Mouse (Mus musculus): Measurements from ENCODE around the gene Cttn. TPM values are rescaled to one million over a fixed set of nuclear protein-coding genes. Genes with fewer than 3 reads are reported as not detected.

The Cttn gene
- total and polyA plus RNA-seq, 3 experiments: 130 to 283 (median 240) TPM

DNA sequence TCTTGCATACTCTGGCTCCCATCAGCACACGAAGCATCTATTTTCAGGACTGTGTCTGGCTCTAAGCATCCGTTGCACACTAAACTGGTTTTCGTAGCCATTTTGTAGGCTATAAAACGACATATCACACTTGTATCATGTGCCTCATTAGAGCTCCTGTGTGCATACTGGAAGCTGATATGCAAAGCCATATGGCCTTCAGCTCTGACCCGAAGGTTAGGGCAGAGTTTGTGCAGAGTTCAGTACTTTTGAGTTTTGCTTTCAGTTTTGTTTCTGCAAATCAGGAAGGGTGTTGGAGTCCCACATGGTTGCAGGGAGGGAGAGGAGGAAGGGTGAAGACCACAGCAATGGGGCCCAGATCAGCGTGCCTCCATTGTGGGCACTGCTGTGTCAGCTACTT, 79.1 kb downstream of the Cttn start:
- DNase-seq: no peak

DNA sequence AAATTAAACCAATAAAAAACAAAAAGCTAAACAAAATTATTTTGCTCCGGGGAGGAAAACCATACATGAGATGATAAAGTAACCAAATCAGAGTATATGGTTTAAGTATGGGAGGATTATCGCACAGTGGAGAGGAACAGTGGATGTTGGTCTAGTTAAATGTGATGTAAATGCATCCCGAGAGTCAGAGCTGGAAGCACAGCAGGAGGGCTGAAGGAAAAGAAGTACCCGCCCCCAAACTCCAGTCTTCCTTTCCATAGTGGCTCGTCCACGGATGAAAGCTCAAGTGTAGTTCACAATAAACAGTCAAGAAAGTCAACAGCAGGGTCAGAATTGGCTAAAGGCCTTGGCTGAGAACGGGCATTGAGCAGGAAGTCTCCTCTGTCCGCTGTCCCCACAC, 80.1 kb downstream of the Cttn start:
- DNase-seq: no peak

DNA sequence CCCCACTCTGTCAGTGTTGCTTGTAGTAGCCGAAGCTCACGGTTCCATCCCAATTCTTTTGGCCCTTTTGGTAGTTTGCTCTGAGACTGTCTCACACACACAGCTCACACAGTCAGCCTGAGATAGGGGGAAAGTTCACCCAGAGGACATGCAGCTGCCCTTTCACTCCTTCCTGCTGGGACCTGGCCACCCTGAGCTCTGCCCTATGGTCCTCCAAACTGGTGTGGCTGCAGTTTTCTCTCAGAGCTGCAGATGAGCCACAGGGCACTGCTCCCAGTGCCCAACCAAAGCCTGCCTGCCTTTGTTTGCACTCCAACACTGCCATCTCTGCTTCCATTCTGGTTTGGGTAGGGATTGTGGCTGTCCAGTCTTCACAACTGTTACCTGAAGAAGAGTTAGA, 81.1 kb downstream of the Cttn start:
- DNase-seq: no peak

DNA sequence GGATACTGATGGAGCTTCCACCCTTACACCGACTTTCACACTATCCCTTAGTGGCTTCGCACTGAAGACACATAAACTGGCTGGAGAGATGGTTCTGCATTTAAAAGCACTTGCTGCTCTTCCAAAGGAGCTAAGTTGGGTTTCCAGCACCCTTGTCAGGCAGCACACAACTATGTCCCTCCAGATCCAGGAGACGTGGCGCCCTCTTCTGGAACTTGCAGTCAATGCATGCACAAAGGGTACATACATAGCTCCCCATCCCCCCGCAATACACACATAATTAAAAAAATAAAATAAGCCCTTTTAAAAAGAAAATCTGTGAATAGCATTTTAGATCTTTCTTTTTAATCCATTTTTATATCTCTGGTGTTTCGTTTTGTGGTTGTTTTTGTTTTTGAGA, 83.3 kb downstream of the Cttn start:
- DNase-seq: no peak

Other genes starting within 250 kb of the Cttn start
- 10 to 100 TPM; 39.1 to 59.2 TPM for gene Ppfia1, start 82.7 kb upstream of the Cttn start, total RNA-seq (2021)
- gene Ppfia1, start 82.7 kb upstream of the Cttn start, polyA plus RNA-seq (2012; rRNA removed): 29.1 and 37.1 TPM in 2 replicates
- 10 to 100 TPM in 1 of 2 experiments, 1 to 10 TPM in 1; 8.8 to 14.8 TPM for gene Fadd, start 111.5 kb upstream of the Cttn start, total RNA-seq (2021)
- gene Fadd, start 111.5 kb upstream of the Cttn start, polyA plus RNA-seq (2012; rRNA removed): 13.4 and 13.9 TPM in 2 replicates